Mouse (Mus musculus): ENCODE measurements at regions not wholly inside any gene's neighbourhood (a gene's known extent, or its start where the extent isn't known, plus 50 kb on each side); places are given as distances from the start of the nearest gene placed in this dataset.

DNA sequence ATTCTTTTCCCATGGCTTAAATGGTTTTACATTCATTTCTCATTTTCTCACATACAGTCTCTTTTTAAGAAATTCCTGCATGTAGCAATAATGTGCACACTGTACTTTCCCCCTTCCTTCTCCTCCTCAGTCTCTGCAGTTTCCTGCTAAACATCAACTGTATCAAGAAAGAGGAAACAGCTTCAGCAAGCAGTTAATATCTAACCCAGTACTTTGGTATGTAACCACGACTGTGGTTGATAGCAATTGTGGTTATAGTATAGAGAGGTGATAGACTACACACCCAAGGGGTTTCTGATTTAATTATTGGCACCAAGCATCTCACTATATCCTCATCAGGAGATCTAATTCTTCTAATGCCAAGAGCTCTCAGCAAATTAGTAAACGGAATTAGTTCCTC, 52.8 kb upstream of the Eci2 start:
- no peak for DNase-seq

DNA sequence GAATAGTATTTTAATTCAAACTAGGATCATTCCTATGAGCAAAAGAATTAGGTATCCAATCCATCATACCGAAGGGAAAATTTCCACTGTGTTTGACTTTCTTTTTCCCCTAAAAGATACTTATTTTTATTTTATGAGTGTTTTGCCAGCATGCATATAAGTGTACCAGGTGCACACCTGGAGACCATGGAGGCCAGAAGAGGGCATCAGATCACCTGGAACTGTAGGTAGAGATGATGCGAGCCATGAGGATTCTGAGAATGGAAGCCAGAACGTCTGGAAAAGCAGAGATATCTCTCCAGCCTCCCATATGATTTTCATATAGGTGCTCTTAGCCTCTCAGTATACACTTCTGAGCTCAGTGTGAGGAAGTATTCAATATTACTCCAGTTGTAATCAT, 58.5 kb upstream of the Eci2 start:
- no peak for DNase-seq

DNA sequence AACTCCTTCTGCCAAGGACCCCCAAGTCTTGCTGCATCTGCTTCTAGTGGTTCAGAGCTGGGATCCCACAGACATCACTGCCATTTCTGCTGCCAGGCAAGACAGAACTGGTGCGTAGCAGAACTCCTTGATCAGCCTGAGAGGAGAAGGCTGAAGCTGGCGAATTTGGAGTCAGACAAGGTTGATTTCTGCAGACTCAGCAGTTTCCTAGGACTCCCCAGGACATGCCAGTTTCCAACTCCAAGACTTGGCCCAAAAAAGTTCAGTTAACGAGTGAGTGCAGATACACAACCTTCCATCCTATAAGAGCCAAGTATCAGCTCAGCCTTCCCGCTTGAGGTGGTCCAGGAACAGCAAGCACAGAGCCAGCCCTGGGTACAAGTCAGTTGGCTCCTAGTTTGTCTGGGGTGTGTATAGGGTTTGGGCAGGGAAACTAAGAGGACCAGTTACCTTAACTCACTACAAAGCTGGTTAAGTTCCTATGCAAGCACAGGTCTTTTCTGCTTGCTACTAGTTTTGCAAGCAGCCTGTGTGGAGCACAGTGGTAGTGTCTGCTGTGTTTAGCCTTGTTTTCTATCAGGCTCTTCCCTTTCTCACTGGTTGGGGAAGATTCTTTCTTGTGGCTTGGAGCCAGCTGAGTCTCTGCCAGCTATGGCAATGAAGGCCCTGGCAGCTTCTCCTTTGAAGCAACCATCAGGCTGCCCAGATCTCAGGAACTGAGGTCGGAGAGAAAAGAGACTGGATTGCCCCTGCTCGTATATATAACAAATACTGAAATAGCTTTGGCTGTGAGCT, 60.5 kb upstream of the Eci2 start:
- DNase-seq = no peak

DNA sequence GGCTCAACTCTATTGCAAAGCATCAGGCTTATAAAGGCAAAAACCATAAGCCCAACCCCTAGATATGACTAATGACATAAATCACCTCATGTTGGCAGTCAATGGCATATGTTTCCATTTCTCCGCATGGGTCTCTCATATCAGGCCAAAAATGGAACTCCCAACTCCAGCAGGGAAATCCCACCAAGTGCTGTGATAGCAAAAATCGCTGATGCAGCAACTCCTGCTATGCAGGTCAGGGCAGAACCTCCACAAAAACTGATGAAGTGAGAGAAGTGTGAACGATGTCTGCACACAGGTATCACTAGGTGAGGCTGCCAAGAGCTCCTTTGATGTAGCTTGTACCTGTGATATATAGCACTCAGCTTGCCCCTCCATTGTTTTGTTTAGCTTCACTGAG, 64.3 kb upstream of the Eci2 start:
- no peak for DNase-seq

DNA sequence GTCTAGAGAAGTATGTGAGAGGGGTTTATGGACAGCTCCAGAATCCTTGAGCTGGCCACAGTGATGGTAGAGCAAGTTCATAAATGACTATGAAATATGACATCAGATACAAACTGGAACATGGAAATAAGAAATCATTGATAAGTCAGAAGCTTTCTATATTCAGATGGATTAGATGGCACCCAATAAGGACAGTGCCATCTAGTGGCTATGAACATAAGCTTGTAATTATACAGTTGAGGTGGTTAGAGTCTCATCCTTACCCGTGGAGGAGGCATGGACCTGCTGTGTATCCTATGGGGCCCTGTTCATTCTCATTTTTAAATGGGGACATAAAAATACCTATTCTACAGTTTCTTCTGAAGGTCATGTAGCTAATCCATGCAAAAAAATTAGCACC, 92.9 kb upstream of the Eci2 start:
- DNase-seq = peak; percentile 12

DNA sequence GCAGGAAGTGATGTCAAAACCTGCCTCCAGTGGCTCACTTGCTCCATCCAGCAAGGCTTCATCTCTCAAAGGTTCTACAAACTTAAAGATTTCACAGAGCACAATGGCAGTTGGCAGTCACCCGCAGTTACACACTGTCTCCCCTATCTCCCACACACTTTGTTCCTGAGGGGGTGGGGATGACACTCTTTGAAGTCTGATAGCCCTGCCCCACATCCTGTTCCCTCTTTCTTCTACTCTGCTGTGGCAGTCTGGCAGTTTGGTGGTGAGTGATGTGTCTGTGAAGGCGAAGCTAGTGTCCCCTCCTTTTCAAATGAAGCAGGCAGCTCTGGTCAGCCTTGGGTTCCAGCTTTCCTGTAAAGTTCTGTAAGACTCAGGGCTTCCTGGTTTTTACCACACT, 102.6 kb upstream of the Eci2 start:
- no peak for DNase-seq

DNA sequence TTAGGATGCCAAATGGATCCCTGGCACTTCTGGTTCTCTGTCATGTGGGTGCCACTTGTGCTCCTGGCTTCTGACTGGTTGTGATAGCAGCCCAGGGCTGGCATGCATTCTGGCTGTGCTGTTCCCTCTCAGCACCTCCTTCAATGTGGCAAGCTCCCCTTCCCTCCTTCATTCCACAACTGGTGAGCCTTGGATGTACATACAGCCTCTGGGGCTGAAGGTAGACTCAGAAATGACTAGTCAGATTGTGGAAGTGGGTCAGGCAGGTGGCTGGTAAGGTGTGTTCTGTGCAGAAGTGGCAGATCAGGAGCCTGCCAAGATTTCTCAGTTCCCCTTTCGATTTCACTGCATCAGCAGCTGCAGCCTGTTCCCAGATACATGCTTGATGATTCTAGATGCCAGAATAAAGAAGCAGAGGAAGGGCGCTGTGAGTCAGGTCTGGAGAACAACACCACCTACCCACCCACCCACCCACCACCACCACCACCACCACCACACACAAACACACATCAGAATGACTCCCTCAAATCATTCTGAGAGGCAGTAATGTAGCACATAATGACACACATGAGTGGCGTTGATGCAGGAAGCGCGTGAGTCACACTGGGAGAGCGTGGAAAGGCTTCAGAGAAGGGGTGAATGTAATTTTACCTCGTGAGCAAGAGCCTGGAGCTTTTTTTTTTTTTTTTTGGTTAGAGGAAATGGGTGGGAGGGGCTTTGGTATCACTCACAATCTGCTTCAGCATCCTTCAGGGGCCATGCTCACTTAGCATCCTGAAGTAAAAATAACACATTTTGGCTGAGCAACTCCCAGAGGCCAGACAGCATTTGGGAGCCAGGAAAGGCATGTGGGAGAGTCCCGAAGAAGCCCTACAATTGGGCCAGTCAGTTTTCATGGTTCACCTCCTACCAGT, 104.6 kb upstream of the Eci2 start:
- no peak for DNase-seq

DNA sequence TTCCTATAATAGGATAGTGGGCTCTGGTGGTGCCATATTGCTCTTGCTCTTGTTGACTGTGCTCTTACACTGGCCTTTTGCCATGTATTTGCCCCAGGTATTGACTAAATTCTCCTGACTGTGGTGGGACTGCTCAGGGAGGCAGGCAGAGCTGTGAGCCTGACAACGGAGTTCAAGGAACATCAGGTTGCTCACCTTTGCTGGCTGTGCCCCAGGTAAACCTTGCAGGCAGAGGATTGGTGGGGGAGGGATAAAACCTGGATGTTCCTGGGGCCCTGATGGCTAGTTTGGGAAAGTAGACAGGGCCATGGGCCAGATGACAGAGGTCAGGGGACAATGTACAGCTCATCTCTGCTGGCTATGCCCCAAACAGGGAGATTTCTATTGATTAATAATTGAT, 124.7 kb upstream of the Eci2 start:
- DNase-seq = no peak

DNA sequence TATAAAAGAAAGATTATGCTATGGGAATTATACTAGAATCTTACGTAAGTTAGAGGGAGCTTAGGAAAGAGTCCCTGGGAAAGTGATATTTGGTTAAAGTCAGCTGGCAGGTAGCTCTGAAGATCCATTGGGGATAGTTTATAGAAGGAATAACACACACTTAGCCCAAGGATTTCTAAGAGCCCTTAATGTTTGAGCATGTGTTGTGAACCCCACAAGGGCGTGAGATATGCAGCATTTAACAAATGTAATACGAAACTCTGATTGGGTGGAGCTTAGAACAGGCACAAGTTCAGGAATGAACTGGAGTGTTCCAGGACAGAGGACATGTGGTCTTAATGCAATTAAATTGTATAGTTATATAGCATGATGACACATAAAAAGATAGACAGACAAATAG, 132.6 kb upstream of the Eci2 start:
- DNase-seq = no peak

DNA sequence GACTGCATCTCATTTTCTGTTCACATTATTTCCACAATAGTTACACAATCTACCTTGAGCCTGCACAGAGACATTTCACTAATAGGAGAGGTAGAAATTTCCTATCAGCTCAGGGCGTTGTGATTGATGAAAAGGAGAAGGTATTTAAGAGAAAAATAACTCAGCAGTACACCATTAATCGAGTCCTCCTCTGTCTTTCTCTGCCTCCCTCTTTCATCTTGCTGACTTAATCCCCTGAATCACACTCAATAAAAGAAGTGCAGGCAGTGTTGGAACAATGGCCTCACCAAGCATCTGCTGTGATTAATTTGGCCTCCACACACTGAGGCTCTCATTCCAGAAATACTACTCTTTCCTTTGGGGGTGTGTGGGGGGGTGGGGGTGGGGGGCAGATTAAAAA, 133.9 kb upstream of the Eci2 start:
- no peak for DNase-seq

DNA sequence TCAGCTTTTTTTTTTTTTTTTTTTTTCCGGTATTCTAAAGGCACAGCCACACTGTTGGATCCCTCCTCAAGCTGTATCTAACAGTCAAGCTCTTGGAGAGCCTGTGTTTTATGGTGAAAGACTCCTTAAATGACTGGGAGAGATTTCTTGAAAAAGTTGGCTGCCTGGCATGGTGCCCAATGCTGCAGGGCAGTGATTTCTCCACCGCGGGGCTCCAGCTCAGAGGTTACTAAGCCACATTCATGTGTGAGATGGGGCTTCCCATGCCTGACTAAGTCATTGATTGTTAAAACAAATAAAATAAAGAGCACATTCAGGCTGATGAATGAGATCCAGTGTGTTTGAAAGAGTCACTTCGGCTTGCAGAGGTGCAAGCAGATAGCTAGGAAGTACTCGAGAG, 139.2 kb upstream of the Eci2 start:
- DNase-seq = no peak

DNA sequence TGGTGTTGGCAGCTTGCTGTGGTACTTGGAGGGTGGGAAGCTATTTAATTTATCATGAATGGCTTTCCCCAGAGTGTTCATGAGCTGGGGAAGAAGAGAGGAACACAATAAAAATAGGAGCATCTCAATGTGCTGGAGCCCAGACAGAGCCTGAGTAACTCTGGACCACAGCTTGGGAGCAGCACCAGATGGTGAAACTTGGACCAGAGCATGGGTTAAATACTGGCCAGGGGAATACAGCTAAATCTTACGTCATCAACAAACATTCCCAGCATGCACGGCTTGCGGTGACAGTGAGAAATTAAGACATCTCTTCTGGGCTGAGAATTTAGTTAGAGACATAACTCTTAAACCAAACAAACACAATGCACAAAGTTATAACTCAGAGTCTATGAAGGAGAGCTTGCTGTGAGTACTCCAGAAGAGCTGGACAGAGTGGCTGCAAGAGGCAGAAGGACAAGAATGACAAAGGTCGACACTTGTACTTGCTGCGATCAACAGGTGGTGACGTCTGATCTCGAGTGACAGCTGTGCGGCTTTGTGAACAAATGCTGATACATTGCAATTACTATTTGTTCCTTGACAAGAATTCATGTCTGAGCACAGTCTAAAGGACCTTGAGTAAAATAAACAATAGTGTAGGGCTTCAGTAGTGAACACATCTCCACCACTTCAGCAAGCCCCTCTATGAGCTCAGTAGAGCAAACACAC, 140.1 kb upstream of the Eci2 start:
- peak; percentile 6 for DNase-seq

DNA sequence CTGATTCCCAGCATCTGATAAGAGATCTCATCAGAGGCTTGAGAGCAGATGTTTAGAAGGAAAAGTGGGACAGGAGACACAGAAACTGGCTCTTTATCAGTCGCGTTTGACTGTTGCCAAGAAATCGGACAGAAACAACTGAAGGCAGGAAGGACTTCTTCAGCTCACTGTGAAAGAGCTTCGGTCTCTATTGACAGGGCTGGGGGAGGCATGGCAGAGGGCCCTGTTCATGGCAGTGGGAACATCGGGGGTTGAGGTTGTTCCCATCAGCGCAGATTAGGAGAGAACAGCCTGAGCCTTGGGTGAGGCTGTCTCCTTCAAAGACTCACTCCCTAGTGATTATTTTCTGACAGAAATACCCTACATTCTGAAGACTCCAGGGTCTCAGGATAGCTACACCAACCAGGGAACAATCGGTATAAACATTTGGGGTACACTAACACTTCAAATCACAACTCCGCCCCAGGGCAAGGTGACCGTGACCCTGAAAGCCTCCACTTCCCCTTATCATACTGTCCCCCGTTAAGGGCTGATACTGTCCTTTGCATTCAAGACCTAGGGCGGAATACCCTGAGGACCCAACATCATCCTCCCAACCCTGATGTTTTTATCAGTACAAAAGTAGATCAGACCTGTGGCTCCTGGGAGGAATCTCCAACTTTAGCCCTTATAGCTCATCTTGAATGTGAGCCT, 144.8 kb upstream of the Eci2 start:
- DNase-seq = no peak

DNA sequence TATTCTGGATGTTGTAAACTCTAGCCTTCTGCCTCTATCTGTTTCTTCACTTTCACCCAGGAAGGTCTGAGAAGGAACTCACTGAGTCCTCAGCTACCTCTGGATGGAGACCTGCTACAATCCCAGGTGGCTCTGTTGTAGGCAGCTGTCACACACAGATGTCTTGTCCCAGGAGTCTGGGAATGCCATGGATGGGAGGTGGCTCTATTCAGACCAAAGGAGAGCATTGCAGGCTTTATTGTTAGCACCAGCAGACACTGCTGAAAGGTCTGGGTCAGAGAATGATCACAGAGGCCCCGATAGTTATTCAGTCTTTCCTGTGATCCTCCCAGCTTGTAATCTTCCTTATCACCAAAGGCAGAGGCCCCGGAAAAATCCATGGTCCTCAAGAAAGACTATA, 146.6 kb upstream of the Eci2 start:
- no peak for DNase-seq

DNA sequence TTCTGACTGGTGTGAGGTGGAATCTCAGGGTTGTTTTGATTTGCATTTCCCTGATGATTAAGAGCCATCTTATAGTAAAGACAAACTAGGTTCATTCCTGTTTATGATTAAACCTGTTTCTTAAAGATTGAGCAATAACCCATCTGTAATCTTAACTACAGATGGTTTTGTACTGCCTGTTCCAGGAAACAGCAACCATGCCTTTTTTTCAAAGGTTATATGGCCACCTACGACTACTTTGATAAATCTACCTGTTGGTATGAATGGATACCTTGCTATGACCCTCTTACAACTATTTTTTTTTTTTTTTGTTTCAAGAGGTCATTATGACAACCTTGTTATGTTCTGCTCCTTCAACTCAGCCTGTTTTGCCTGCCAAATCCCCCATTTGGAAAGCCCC, 148.7 kb upstream of the Eci2 start:
- no peak for DNase-seq

DNA sequence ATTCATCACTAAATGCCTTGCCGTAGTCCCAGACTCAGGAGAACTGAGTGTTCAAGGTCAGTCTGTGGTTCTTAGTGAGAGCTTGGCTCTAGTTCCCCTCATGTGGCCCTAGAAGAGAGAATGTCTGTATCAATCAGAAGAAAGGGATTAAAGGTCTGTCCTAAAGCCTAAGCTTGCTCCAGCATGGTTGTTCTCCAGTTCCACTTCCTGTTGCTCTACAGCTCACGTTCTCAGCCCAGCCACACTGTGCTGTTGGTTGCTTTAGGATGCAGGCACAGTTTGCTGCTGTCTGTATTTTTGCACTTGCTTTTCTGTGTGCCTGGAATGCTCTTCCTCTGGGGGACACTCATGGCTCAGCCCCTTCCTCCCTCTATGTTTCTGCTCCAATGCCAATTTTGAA, 150.4 kb upstream of the Eci2 start:
- DNase-seq = no peak

DNA sequence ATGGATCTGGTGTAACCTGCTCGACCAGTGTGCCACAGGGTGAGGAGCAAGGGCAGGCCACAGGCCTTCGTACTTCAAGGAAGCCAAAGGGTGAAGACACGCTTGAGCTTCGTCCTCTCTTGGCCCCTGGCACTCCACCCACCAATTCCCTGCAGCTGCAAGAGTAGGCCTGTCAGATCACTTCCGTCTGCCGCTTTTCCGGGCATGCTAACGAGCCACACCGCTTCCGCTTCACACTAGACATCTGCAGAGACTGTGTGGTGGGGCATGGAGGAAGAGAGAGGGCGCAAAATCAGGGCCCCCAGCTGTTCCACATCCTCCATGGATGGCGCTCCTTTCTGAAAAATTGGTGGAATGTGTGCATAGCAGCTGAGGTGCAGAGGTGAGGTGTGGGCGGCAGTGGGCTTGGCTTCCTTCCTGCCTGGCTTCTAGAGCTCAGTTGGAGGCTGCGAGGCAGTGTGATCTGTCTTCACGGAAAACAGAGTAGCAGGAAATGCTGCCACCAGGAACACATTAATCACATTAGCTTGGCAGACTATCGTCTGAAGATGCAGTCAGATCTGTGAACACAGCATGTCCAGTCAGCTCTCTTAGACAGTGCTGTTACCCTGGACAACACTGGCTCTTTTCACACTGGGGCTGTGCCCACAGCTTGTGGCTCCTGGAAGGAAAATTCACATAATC, 162.3 kb upstream of the Eci2 start:
- DNase-seq = peak; percentile 43

DNA sequence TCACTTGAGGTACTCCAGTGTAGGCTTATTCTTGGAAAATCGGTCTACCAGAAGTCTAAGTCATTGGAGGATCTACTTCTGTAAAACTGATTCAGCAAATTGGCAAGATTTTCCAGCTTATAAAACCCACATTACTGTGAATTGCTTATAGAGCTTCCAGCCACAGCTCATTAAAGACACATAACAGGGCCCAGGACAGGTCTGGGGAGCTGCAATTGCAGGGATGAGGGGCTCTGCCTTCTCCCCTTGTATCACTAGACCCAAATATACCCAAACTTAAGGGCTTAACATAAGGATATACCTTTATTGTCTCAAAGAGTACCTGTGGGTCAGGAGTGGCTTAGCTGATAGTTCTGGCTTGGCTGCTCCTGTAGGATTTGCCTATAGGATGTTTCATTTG, 175.2 kb upstream of the Eci2 start:
- no peak for DNase-seq

DNA sequence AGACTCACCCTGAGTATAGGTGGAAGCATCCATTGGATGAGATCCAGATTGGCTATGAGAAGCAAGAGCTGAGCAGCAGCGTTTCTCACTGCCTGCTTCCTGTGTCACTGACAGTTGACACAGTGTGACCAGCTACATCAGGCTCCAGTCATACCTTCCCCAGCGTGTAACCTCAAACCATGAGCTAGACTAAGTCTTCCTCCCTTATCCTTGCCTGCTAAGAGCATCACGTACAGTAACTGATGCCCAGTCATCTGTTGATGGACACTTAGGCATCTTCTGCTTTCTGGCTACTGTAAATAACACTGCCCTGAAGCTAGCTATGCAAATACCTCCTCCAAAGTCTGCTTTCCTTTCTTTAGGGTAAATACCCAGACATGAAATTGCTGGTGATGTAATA, 181.4 kb upstream of the Eci2 start:
- DNase-seq = no peak

DNA sequence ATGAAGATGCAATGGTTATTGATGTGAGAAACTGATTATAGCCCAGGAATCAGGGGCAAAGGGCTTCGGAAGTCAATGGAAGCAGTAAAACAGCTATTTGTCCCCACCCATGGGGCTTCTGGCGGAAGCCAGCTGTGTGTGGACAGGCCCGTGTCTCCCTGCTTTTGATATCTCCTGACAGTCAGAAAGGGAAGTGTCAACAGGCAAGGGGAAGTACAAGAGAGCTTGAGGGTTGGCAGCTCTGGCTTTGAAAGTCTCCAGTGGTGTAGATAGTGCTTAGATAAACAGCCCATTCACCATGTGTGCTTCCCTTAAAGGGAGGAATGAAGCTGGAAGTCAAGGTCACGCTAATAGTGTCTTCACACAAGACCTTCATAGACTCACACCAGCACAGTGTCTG, 182.7 kb upstream of the Eci2 start:
- no peak for DNase-seq

DNA sequence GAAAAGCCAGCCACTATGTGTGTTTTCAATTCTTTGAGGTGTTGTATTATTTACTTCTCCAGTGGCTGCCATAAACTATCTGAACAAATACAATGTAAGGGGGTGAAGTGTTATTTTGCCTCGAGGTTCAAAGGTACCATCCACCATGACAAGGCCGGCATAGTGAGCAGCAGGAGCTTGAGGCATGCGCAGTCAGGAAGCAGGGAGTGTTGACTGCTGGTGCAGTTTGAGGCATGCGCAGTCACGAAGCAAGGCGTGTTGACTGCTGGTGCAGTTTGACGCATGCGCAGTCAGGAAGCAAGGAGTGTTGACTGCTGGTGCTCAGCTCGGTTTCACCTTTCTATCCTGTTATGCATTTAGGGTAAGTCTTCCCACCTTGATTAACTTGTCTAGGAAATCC, 184.9 kb upstream of the Eci2 start:
- DNase-seq = no peak

DNA sequence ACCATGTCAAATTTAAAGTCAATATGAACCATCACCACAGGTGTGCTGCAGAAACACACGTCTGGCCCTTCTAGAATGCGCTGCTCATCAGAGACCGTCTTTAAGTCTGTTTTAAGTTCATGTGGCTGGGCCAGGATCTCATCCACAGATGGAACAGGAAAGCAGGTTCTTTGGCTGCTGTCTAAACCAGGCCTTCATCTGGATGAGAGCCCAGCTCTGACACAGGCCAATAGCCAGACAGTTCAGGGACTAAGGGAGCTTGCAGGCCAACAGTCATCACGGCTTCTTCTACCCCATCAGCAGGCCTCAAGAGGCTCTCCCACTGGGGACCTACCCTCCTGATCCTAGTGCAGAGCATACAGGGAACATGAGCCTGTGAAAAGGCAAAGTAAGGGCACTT, 185.4 kb upstream of the Eci2 start:
- no peak for DNase-seq

DNA sequence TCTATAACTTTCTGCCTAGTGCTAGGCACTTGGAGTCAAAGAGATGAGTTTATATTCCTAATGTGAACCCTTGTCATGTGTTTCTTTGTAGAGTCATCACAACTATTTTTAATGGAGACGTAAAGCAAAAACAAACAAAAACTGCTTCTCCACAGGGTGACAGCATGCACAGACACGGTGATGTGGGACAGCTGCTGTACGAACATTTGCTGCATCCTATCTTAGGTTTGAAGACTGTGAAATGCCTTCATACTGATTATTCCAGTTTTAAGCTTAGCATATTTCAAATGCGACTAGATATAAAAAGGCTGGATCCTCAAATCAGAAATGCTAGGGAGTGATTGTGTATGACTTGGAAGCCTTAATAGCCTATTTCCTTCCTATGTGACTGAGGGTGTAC, 187.3 kb upstream of the Eci2 start:
- DNase-seq = no peak
